Mouse (Mus musculus) thymus, adult 2 months (tissue): ENCODE results near the gene Ankrd12.

Source experiments
- CTCF ChIP-seq: fragments of 200-500 bp; IDR thresholded peaks from 2 replicates; pipeline ENCODE4 v1.5.1; 2012; ENCODE audit warnings: mild to moderate bottlenecking, control low read depth, low read length, moderate library complexity, borderline replicate concordance; ENCODE audit not compliant: control insufficient read depth, poor library complexity, insufficient read depth; ENCODE audit errors: extremely low read depth
- POLR2A ChIP-seq: fragments of 200-500 bp; IDR thresholded peaks from 2 replicates; pipeline ENCODE4 v1.6.1; 2012; ENCODE audit warnings: mild to moderate bottlenecking, low read length, control low read depth, moderate library complexity; ENCODE audit not compliant: control insufficient read depth, poor library complexity, insufficient read depth; ENCODE audit errors: extremely low read depth

DNA sequence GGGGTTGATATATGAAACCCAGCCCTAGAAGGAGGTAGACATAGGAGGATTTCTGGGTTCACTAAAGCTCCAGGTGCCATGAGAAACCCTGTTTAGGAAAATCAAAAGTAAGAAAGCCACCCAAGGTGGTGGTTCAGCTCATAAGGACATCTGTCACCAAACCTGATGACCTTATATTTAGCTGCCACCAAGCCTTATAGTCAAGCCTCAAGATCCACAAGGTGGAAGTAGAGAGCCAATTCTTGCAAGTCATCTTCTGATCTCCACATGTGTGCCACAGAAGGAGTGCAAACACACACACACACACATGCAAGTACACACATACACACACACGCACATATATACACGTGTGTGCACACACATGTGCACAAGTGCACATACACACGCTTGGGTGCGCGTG is 124.8 kb downstream of the Ankrd12 start:
- no peak for TF ChIP-seq CTCF
- no peak for TF ChIP-seq POLR2A
